Mouse (Mus musculus): ENCODE data around the gene Olfr432. TPM values are rescaled to one million over a fixed set of nuclear protein-coding genes. Genes with fewer than 3 reads are reported as not detected.
"Not testable (repeated sequence)": the region's sequence is repeated elsewhere in the genome, so short reads cannot be mapped to it uniquely, and the experiment has no call there.

Gene Olfr432
- total RNA-seq (2015; ENCODE audit: low replicate concordance) (not detected in 2 replicates), total RNA-seq (2017; ENCODE audit: low replicate concordance) (not detected in 2 replicates)

DNA sequence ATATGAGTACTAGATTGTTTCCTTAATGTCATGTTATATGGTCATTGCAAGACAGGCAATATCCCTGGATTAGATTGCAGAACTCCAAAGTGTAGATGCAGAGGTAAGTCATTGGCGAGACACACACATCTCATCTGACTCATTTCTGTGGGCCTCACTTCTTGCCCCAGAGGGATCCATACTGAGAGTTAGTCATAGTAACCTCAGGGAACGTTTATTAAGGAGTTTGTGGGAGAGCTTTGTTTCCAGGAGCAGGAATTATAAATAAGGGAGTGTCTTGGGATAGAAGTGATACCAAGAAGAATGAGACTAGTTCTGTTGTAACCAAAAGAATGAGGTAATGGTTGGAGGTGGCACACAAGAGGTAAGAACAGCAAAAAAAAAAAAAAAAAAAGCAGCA is at the start of gene Olfr432:
Gene Olfr432 (plus strand): TSS at position 313 of the 400 bp plus-strand sequence.
- no peak for ATAC-seq (replicated peaks; ENCODE audit: low FRiP score, poor library complexity, severe bottlenecking)

DNA sequence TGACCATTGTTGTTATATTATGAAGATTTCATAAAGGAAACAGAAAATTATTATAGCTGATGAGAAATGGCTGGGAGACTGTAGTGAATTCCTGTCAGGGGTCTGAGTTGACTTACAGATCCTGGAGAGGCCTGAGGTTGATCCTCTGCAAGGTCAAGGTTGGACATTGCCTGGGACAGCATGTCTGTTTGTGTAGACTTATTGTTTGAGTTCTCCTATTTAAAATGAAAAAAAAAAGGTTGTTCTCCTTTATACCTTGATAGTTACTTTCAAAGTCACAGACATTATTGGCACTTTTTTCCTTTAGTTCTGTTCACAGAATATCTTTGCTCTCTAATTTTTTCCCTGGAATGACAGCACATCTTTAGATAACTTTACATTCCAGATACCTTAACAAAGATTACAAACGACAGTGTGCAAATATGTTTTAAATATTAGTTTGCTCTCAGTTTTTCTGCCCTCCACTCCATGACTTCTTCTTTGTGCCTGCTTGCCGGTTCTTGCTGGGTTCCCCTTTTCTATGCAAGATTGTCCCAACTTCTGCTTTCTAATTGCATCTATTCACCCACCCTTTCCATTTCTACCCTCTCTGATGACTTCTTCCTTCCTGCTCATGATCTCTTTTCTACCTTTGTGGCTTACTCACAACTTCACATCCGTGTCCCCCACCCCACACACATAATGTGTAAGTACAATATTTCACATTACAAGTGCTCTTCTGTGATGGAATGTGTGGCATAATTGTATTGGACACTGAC is 44.5 kb upstream of the Olfr432 start:
- not testable (repeated sequence) for ATAC-seq (replicated peaks; ENCODE audit: low FRiP score, poor library complexity, severe bottlenecking)

DNA sequence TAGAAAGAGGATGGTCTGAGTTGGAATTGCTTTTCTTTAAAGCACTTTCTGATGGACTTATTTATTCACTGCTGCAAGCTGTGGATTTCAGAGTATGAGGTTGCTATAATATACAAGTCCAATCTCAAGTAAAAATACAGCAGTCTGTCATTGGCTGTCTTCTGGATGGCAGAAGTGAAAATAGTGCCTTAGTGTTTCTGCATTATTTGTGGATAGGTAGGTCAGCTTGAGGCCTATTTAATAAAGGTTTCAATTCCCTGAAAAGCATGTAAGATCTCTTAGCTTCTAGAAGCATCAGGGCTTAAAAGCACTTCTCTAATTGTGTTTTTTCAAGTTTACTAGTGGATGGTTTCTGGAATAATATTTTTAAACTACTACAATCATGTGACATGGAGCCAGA is 42.0 kb upstream of the Olfr432 start:
- ATAC-seq (replicated peaks; ENCODE audit: low FRiP score, poor library complexity, severe bottlenecking) = not testable (repeated sequence)

DNA sequence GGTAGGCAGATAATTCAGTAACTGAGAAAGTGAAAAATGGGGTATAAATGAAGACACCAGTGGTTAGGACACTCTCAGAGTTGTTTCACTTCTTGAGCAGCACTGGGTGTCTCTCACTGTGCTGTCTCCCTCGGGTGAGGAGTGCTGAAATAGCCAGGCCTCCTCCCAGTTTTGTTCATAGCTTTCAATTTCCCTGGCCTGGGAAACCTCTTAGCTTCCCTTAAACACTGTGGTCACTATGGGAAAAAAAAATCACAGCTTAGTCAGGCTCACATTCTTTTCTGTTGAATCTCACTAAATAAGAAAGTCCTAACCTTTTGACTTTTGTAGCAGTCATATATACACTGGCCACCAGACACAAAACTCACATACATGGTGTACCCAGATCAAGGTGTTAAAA is 17.3 kb upstream of the Olfr432 start, which contains the start of gene Ifi205:
Gene Ifi205 (minus strand): TSS at position 113 of the 400 bp plus-strand sequence.
- no peak for ATAC-seq (replicated peaks; ENCODE audit: low FRiP score, poor library complexity, severe bottlenecking)

DNA sequence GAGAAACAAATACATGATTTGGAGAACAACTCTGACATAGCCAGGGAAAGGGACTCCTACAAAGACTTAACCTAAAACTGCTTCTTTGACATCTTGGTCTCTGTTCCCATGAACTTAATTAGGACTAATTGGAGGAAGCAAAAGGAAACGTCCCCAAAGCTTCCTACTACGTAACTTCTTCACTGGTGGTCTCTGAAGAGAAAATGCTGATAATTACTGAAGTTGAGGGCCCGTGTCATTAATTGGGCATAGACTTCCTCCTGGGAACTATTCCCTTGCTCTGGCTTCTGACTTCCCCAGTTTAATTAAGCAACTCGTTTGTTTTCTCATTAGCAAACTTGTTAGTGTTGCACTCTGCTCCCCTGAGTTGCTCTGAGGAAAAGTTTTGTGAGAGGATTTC is 13.2 kb upstream of the Olfr432 start:
- ATAC-seq (replicated peaks; ENCODE audit: low FRiP score, poor library complexity, severe bottlenecking) = no peak

DNA sequence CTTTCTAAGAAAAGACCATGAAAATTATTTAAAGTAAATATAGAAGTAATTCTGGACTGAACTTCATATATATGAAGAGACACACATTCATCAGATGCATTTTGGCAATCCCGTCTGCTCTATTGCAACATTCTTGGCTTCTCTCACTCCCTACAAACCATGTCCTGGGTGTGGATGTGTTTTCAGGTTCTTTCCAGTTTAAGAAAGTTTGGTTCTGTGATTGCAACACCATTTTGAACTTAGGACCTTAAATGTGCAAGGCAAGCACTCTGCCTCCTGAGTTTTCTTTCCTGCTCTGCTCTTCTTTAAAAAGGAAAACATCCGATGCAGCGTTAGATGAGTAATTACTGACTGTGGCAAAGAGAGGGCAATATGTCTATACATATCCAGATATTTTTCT is 10.5 kb upstream of the Olfr432 start:
- ATAC-seq (replicated peaks; ENCODE audit: low FRiP score, poor library complexity, severe bottlenecking) = no peak

DNA sequence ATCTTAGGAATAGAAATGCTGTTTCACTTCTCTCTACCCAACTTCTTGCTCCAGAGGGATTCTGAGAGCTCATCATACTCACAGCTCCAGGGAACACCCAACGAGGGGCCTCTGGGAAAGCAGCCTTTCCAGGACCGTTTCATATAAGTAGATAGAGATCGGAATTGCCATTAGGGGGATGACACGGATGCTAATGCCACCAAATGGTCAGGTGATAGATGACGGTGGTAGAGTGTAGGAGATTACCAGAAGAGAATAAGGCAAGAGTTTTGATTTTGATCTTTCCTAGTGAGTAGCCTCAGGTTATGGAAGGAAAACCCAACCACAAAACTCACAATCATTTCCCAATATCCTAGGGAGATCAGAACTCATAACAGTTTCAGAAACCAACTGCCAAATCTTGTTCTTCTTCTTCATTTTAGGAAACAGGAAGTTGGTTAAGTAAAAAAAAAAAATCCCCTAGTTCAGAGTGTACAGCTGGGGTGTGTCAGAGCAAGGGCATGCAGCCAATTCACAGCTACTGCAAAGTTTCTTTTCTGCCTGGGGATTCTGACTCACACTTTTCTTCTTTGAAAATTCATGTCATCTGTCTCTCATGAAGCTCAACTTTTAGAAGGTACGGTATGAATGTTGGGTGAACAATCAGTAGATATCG is 8.4 kb upstream of the Olfr432 start, which contains the start of gene Olfr433:
Gene Olfr433 (plus strand): TSS at position 183 of the 655 bp plus-strand sequence.
- no peak for ATAC-seq (replicated peaks; ENCODE audit: low FRiP score, poor library complexity, severe bottlenecking)

DNA sequence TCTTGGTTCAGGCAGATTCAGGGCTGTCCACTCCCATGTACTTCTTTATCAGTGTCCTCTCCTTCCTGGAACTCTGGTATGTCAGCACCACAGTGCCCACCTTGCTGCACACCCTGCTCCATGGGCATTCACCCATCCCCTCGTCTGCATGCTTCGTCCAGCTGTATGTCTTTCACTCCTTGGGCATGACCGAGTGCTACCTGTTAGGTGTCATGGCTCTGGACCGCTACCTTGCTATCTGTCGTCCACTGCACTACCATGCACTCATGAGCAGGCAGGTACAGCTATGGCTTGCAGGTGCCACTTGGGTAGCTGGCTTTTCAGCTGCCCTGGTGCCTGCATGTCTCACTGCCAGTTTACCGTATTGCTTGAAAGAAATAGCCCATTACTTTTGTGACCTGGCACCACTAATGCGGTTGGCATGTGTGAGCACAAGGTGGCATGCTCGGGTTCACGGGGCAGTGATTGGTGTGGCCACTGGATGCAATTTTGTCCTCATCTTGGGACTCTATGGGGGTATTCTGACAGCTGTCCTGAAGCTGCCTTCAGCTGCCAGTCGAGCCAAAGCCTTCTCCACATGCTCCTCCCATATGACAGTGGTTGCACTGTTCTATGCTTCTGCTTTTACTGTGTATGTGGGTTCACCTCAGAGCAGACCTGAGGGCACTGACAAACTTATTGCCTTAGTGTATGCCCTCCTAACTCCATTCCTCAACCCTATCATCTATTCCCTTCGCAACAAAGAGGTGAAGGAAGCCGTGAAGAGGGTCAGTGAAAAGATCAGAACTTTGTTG is 6.7 kb upstream of the Olfr432 start:
- ATAC-seq (replicated peaks; ENCODE audit: low FRiP score, poor library complexity, severe bottlenecking) = not testable (repeated sequence)

DNA sequence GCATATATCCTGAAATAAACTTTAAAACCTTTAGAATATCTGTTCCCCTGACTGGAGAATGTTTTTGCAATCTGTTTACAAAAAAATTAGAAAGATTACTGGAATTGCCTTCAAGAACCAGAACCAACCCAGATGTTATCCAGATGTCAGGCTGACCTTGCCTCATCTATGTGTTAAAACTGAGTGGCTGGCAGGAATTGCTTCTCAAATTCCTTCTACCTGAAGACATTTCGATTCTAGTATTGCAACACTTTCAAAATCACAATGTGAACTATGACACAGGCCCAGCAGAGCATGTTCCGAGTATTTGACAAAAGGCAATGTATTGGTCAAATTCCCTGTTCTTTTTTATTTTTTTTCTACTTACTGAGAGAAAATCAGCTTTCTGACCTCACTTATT is 4.6 kb upstream of the Olfr432 start:
- ATAC-seq (replicated peaks; ENCODE audit: low FRiP score, poor library complexity, severe bottlenecking) = no peak

DNA sequence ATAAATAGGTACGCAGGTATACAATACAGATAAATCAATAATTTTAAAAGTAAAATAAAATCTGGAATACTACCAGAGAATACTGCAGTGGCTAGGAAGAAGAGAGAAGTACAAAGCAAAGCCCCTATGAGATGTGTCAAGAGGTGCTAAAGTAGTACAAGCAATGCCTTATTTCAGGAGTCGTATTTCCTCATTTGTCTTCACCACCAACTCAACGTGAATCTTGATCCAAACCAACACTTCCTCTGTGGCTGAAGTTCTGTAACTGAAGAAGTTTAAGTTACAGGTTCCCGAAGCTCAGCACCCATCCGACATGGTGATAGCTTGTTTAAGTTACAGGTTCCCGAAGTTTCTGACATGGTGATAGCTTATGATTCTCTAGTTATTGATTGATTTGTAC is 778 bp upstream of the Olfr432 start:
- ATAC-seq (replicated peaks; ENCODE audit: low FRiP score, poor library complexity, severe bottlenecking) = not testable (repeated sequence)

DNA sequence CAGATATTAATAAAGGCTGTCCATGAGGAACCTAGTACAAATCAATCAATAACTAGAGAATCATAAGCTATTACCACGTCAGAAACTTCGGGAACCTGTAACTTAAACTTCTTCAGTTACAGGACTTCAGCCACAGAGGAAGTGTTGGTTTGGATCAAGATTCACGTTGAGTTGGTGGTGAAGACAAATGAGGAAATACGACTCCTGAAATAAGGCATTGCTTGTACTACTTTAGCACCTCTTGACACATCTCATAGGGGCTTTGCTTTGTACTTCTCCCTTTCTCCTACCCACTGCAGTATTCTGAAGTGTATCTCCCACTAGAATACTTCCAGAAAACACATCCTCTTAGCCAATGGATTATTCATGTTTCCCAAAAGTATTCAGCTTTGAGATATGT is 352 bp downstream of the Olfr432 start:
- ATAC-seq (replicated peaks; ENCODE audit: low FRiP score, poor library complexity, severe bottlenecking) = not testable (repeated sequence)

DNA sequence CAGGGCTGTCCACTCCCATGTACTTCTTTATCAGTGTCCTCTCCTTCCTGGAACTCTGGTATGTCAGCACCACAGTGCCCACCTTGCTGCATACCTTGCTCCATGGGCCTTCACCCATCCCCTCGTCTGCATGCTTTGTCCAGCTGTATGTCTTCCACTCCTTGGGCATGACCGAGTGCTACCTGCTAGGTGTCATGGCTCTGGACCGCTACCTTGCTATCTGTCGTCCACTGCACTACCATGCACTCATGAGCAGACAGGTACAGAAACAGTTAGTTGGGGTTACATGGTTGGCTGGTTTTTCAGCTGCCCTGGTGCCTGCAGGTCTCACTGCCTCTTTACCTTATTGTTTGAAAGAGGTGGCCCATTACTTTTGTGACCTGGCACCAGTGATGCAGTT is 1.5 kb downstream of the Olfr432 start:
- ATAC-seq (replicated peaks; ENCODE audit: low FRiP score, poor library complexity, severe bottlenecking) = 0 out of 2 replicates have a peak, but pooled peaks have one; percentile 51

DNA sequence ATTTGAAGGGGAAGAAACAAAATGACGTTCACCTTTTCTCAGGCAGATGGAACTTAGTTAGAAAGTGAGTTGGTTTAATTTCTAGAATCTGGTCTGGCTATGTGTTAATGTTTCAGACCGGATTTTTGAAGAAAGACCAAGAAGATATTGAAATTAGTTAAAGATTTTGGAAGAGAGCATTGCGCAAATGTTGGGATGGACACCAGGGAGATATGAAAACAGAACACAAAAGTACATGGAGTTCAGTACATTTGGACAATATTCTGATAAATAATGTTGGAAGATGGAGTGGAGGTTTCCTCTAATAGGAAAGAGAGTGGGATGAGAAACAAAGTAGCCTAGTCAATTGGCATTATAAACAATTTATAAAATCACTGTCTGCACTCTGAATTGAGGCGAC is 2.5 kb downstream of the Olfr432 start:
- no peak for ATAC-seq (replicated peaks; ENCODE audit: low FRiP score, poor library complexity, severe bottlenecking)

DNA sequence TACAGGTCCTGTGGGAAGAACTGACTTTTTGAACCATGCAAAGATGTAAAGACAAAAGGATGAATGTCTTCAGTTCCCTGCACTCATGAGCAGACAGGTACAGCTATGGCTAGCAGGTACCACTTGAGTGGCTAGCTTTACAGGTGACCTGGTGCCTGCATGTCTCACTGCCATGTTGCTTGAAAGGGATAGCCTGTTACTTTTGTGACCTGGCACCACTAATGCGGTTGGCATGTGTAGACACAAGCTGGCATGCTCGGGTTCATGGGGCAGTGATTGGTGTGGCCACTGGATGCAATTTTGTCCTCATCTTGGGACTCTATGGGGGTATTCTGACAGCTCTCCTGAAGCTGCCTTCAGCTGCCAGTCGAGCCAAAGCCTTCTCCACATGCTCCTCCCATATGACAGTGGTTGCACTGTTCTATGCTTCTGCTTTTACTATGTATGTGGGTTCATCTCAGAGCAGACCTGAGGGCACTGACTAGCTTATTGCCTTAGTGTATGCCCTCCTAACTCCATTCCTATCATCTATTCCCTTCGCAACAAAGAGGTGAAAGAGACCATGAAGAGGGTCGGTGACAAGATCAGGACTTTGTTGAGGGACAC is 3.0 kb downstream of the Olfr432 start:
- no peak for ATAC-seq (replicated peaks; ENCODE audit: low FRiP score, poor library complexity, severe bottlenecking)

DNA sequence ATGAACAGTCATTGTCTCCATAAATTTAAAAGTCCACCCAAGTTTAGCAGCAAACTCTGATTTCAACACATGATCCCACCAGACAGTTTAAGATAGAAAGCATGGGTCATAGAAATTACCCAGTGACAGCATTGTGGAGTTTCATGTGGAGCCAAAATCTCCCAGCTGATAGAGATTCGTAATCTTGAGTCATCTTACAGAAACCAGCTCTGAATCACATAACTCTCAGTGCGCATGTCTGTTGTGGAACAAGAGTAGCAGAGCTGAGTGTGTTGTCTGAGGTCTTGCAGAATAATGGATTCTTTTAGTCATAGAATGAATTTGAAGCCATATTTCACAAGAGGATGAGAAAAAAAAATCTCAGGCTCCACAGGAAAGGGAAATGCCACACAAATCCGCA is 4.0 kb downstream of the Olfr432 start:
- no peak for ATAC-seq (replicated peaks; ENCODE audit: low FRiP score, poor library complexity, severe bottlenecking)

DNA sequence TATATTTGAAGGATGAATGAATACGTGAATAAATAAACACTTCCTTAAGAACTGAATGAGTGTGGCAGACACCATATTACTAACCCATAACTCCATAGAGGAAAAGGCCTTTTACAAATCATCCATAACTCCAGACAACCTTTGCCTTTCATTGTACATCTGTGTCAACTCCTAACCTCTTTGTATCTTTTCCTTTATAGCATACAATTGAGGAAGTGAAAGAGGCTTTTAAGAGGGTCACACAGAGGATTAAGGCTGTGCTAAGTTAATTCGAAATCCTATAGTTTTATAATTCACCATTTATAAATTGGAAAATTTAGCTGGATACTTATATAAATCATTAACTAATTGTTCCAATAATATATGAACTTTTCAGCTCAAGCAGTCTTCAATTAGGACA is 6.2 kb downstream of the Olfr432 start:
- no peak for ATAC-seq (replicated peaks; ENCODE audit: low FRiP score, poor library complexity, severe bottlenecking)

DNA sequence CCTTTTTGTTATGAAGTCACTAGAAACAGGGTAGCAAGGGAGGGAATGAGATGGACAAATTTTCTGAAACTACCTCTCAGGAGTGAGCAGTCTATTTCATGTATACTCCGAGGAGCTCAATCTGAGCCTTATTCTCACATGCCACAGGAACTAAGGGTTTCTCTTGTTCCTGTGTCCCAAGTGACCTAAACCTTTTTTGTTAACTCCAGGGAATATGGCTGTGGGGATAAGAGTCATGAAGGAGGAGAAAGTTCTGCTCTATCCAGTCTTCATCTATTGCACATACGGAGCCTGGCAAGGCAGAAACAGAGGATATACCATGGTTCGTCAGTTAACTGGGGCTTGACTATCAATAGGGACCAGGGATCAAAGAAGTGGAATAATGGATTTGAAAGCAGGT is 17.3 kb downstream of the Olfr432 start, which contains the start of gene Olfr430:
Gene Olfr430 (plus strand): TSS at position 301 of the 400 bp plus-strand sequence.
- no peak for ATAC-seq (replicated peaks; ENCODE audit: low FRiP score, poor library complexity, severe bottlenecking)

DNA sequence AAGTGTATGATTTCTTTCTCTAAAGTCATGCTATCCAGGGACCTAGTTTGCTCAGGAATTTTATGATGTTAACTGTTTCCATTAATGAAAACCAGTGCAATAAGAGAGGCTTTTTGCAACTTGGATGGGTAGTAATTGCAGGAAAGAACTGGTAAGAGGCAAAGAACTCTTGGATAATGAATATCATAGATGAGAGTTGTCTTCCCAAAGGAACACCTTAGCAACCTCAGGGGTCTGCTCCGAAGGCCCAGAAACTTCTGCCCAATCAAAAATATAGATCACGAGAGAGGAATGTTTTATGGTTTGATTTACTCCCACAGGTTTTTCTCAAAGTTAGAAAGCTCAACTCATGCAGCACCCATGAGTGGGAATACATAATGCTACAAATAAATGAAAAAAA is 35.0 kb downstream of the Olfr432 start, which contains the start of gene Olfr429:
Gene Olfr429 (plus strand): TSS at position 301 of the 400 bp plus-strand sequence.
- no peak for ATAC-seq (replicated peaks; ENCODE audit: low FRiP score, poor library complexity, severe bottlenecking)

DNA sequence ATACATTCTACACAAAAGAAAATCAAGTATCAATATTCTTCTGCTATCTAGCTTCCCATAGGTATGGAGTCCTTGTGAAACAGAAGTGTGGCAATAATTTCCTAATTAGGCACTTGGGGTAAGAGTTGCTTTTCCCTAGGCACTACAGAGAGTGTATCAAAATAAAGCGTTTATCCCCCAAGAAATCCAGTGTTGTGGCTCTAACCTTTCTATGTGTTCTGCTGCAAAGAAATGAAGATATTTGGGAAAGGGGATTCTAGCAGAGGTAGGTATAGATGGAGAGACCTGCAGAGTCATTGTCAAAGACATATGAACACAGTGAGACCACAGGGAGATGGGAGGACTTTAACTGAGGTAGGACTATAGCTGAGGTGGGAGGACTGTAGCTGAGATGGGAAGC is 47.6 kb downstream of the Olfr432 start, which contains the start of gene Olfr427:
Gene Olfr427 (plus strand): TSS at position 301 of the 400 bp plus-strand sequence.
- ATAC-seq (replicated peaks; ENCODE audit: low FRiP score, poor library complexity, severe bottlenecking) = no peak

DNA sequence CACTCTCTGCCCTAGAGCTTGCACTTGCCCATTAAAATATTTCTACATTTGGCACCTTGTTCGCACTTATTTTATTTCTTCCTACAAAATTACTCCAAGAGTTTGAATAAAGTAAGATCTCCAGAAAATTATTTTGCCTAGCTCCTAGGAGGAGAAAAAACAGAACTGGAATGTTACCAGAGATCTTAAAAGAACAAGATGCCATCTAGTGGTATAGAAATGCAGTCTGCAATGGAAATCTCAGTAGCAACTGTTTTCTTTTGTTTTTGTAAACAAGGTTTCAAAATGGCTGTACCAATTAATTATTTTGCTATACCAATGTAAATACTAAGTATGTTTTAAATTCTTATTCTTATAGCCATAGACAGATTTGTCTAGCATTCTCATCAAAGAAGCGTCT is 54.7 kb downstream of the Olfr432 start:
- no peak for ATAC-seq (replicated peaks; ENCODE audit: low FRiP score, poor library complexity, severe bottlenecking)

Data from erythroblast, adult 5-6 weeks (primary cell).